Mouse (Mus musculus) spleen, postnatal 10 days (tissue): ENCODE results near the gene Syt16.

ENCODE experiments used
- DNase-seq, 2 experiments: peaks; one replicate each; pipeline ENCODE4 v3.0.0; 2021 to 2022; ENCODE audit warnings: low spot score in 2 of 2

Gene Syt16

DNA sequence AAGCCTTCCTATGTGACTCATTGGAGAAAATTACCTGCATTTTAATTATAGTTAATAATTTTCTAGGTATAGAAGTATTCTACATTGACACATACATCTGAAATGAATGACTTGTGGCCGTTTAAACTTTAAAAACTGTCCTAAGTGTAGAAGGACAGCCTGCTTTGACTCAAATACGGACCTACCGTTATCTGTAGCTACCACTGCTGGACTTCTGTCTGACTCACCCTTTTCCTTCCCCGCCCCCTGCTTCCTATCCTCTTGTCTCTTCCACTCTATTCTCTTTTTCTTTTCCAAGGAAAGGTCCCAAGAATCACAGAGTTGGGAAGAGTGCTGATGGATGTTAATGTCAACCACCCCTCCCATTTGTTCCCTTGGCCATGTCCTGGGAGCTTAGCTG lies 222.4 kb downstream of the Syt16 start:
- DNase-seq, result no peak

DNA sequence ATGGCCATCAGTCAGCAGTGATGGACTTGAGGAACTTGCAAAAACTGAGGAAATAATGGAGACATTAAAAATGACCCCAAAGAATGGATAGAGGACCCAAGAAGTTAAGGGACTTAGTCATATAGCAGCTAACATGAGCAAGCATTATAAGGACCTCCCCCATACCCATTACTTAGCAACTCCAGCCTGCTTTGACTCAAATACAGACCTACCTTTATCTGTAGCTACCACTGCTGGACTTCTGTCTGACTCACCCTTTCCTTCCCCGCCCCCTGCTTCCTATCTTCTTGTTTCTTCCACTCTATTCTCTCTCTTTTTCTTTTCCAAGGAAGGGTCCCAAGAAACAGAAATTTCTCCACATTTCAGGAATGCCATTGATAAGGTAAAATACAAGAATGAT lies 223.2 kb downstream of the Syt16 start:
- DNase-seq, result no peak

DNA sequence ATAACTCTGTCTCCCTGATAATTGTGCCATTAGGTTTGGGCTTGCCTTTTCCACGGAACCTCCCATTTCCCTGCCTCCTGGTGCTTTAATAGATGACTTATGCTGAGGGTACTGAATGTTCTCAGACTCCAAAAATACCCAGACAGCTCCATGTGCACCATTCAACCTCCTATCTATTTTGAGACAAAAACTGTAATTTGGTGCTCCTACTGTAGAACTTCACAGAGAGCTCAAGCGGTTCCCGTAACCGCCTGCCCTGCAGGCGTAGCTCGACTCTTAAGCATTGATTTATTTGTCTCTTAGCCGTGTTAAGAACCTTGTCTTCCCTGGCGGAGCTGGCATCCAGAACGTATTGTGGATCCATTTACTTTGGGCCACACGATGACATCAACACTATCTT lies 233.3 kb downstream of the Syt16 start:
- no peak for DNase-seq

DNA sequence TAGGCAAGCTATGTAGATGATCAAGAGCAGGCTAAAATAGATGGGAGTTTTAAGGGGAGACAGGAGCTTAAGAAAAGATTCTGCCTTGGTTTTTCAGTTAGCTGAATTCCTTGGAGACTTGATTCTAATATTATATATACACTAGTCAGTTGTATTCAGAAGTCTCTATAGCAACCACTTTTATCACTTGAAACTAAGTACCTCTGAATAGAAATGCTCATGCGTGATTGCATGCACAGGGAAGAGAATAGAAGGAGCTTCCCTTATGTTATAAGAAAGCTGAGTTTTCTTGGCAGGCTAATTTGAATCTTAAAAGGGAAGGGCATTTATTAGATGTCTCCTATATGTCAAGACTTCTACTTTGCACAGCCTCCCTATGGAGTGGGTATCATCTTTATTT lies 235.4 kb downstream of the Syt16 start:
- no peak for DNase-seq

DNA sequence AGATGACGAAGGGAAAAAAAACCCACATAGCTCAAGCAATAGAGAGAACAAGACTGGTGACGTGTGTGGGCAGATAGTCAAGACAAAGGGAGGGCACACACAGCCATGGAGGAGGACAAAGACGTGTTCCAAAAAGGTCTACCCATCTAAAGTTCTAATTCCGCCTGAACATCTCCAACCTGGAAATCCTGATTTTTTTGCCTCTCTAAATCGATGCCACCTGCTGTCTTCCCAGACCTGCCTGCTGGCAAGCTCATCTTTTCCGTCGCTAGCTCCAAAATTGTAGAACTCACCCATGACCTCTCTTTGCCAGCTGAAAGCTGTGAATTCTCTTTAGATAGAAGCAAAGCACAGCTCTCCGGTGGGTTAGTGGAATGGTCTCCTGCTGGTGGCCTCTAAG lies 238.7 kb downstream of the Syt16 start:
- no peak for DNase-seq

DNA sequence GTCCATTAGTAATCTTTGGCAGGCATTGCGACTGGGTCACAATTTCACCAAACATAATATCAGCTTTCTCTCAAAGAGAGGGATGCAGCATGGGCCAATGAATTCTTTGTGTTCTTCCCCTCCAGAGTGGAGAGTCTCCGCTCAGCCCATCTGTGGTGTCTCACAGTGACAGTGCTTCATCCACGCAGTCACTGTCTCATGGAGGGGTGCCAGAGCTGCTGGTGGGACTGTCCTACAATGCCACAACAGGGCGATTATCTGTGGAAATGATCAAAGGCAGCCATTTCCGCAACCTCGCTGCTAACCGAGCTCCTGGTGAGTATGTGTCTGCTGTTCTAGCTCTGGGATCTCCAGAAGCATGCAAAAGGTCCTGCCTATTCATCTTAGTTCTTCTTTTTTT lies 240.6 kb downstream of the Syt16 start:
- DNase-seq, result no peak

DNA sequence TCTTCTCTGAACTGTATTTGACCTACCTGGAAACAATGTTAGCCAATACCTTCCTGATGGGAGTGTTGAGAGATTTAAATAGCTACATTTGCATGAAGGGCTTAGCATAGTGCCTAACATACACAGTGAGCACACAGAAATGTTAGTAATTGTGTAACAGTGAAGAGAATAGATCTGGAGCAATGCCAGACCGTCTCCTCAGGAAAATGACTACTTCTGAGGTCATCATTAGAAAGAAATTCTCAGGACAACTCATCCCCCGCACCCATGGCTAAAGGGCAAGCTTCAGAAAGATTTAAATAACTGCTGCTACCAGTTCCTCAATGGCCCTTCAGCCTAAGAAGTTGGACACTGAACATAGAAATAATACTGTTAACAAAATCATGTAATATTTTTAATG lies 241.3 kb downstream of the Syt16 start:
- no peak for DNase-seq

DNA sequence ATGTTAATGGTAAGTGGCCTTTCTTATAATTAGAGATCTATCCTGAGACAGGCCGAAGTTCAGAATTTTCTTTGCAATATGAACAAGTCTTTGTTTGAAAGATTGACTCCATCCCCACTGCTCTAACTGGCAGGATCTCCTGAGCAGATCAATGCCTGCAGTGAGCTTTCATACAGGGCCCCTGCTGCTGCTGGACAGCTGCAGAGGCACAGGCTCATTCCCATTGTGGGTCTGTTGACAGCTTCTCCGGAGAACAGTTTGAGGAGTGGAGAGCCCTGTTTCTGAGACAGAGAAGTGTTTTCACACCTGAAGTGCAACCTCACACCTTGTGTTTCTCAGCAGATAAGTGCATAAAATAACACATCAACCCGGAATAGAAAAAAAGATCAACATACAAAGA lies 267.4 kb downstream of the Syt16 start:
- no peak for DNase-seq

DNA sequence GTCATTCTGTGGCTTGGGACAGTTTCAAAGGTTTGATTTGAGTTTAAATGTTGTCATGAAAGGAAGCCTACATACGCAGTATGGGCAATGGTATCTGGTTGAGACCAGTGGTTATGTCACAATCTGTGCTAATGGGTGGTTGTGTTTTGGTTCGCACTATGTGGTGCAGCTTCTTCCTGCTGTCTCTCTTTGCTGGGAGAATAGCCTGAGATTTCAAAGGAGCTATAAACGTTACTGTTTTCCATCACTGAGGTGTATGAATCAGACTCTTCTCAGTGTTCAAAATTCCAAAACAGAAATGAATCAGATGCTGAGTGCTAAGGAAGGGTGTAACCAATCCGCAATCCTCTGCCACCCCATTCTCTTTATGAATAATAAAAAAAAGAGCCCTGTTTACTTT lies 269.6 kb downstream of the Syt16 start:
- DNase-seq, result no peak

DNA sequence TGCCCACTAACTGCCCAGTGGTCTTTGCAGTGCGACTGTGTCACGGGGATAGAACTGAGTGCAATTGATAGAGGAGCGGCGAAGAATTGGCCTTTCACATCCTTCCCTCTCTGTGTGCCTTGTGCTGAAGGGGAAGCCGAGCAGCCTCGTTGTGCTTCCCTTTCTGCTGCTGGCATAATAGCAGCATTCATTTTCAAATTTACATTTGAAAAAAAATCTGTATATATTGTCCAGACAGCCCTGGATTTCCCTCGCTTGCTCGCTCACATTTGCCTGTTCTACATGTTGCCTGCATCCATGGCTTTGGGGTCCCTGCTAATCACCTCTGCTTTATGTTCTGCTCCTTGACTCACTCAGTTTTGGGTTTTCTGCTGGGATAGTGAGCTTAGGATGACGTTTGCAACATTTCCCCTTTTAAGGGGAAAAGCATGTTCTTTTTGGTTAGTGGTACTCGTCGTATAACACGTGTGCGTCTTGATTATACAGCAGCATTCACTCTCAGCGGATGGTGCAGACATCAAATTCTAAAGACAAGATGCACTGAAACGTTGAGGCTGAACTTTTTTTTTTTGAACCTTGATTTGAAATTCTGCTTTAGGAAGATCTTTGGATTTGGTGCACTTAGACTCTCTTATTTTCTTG lies 271.3 kb downstream of the Syt16 start:
- no peak for DNase-seq

DNA sequence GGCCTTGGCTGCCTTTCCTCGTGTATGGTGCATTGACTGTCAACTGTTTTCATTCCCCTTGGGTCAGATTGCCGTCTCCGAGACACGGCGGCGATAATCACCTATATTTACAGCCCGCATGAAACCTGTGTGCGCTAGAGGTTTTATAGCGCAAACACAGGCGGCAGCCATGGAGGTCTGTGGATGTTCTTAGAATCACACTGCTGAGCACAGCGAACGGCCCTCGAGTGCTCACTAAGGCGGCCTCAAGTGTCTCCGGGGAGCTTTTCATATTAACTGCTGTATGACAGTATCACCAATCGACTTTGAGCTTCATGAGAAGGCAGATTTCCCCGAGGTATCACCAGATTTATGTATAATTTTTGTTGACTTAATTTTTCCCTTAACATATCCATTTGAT lies 275.1 kb downstream of the Syt16 start:
- DNase-seq, result no peak

DNA sequence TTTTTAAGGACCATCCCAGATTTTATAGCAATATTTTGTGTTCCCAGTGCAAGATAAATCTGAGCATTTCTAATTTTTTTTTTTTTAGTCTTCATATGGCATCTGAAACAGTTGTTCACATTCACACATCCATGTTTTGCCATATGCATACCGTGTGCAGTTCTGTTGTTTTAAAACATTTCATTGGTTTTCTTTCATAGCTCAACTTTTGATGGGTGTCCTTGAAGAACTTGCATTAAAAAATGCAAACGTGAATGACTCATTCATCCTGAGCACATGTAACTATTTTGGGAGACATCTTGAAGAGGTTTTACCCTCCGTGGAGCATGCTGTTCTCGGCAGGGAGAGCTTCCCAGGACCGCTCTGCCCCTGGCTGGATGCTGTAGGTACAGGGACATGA lies 279.8 kb downstream of the Syt16 start:
- DNase-seq, result no peak

DNA sequence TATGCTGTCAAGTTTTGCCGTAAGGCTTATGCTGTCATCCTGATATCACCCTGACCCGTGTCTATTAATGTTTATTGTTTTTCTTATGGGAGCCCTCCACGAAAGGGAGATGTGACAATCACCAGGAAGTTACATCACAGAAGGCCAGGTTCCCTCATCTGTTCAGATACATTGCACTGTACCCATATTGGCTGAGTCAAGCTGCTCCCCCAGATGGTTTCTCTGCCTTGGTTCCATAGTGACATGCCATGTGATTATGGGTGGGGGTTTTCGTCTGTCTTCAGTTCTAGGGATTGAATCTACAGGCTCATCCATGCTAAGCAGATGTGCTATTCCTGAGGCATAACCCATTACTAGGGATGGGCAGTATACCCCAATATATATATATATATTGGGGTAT lies 283.9 kb downstream of the Syt16 start:
- DNase-seq, result no peak

DNA sequence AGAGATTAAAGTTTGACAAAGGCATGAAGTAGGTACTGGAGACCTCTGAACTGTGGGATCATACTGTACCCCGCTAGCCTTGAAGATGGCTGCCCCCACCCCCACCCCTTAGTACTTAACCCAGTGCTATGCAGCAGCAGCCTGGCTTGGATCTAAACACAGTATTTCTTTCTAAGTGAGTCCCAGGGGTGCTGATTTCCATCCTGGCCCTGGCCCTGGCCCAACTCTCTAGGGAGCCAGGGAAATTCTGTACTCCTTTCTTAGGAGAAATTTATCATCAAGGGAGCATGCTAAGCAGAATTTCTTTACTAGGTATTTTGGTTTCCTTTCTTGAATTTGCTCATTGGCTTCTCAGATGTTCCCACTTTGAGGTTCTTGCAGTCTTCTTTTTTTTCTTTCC lies 285.4 kb downstream of the Syt16 start:
- DNase-seq, result no peak

DNA sequence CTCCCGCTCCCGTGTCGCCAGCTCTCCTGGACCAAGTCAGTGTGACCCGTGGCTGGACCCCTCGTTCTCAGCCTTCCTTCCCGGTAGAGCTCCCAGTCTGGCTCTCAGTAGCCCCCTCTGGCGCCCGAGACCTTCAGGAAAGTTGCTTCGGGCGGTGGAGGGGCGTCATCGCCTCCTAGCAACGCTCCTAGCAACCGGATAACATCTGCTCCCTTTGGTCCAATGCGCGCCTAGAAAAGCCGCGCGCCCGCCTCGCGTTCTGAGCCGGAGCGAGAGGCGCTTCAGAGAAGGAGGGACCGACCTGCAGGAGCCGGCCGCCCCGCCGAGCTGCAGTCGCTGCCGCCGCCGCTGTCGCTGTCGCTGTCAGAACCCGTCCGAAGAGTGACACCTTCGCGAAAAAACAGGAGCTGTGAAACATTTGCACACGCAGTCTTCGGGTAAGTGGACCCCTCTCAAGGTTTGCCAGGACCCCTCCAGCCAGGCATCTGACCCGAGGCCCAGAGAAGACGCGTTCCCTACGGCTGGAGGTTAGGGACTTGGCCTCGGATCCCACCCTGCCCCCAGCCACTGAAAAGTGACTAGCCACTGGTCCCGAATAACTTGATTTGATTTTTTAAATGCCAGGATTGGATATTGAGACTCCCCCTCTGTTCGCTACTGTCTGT lies 286.7 kb downstream of the Syt16 start:
- peak in 1 of 2 experiments; percentile 13 for DNase-seq

DNA sequence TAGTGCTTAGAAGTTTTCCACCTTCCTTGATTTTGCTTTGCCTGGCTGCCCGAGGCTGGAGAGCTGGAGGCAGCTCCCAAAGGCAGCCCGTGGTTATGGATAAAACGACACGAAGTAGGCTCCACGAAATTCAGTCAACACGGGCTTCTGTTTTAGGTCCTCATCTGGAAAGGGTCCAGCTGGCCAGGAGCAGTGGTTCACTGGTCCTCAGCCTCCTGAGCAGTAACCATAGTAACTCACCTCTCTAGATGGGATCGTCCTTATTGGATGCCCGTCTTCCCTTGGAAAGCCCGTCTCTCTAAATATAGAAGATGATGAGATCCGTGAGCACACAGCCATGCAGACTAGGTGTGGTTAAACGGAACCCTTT lies 287.2 kb downstream of the Syt16 start:
- no peak for DNase-seq

DNA sequence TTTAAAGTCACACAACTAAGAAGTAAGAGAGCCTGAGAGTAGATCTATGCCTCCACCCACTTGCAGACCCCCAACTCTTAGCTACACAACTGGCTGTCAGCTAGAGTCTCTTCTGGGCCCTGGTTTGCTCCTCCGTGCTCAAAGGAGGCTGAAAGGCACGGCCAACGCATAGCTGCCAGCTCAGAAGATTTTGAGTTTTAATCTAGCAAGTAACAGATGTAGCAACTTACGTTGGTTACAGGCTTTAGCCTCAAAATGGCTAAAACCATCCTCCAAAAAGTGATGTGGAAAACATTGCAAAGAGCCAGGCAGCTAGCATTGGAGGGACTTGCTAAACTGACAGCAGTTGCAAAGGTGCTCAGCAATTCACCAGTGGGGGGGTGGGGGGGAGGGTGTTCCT lies 293.5 kb downstream of the Syt16 start:
- DNase-seq, result no peak

DNA sequence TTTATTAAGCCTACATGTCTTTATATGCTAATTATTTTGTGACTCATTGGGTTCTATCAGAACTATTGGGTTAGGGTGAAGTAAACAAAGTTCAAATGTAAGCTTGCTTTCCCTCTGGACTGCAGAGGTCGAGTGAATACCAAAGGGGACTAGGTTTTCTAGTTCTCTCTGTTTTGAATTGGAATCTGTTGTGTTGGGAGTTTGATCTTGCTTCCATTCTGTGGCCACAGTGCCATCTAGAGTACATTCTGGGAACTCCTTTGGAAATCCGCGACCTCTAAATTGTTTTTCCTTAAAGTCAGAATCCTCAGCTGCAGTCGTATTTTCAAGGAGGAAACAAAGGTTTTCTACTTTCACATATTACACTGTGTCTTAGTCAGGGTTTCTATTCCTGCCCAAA lies 296.2 kb downstream of the Syt16 start:
- DNase-seq, result no peak

DNA sequence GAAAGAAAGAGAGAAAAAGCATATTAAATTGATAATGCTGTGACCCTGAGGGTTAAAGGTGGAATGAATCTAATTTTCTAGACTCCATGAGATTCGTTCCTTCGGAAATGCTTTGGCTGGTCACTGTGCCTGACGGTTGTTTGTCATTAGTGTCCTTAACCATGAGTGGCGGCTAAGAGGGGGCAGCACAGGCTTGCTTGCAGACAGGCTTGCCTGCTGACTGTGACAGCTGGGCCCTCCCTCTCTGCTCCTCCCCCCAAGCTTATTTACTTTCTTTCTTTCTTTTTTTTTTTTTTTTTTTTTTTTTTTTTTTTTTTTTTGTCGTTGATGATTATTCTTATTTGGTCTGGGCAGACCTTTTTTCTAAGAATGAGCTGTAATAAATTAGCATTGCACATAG lies 298.9 kb downstream of the Syt16 start:
- no peak for DNase-seq

DNA sequence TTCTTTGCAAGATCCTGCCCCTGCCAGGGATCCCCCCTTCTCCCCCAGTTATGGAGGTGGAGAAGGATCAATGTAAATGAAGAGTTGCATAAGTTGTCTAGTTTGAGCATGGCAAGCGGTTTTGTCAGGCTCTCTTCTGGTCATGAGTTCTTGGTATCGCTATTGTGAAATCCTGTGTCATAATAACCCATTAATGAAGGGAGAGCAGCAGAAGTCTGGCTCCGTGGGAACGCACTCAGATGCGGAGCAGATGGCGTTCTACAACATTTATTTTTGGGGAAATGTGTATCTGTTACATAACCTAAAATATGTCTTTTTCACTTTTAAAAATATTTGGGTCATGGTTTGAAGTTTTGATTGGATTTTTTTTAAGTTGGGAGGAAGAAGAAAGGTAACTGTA lies 304.1 kb downstream of the Syt16 start:
- DNase-seq, result no peak

DNA sequence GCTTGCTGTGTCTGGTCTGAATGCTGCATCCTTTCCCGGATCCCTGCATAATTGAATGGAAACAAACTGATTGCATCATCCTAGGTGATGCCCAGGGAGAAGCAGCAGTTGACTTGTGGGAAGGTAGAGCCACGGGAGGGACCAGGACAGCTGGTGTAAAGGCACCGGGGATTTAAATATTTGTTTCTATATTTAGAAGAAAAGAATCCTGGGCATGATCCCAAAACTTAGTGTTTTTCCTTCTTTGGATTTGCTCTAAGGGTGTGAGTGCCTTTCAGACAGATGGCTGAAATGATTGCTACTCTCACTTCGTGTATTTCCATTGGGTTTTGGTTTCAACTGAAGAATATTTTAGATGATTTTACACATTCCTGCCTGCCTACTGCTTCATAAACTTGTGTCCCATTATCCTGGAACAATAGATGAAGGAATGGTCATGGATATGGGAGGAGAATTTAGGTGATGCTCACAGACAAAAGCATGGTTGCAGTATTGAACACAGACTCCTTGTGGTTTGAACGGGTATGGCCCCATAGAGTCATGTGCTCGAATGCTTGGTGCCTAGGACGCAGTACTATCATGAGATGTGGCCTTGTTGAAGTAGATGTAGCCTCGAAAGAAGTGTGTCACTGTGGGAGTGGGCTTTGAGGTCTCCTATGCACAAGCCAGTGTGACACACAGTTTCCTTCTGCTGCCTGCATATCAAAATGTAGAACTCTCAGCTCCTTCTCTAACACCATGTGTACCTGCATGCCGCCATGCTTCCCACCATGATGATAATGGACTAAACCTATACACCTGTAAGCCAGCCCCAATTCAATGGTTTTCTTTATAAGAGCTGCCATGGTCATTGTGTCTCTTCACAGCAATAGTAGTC lies 306.2 kb downstream of the Syt16 start:
- no peak for DNase-seq

DNA sequence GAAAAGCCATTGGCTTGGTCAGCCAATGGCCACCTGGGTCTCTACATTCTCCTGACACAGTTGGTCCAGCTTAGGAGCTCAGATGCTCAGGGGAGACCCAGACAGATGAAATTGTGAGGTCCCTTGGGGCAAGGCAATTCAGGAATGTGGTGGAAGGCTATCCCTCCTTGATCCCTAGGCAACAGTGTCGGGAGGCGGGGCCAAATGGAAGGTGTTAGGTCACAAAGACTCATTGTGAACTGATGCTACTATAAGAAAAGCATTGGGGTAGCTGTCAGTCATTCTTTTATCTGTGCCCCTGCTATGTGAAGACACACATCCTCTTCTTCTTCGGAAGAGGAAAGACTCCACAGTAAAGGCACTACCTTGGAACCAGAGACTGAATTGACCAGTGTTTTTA lies 315.1 kb downstream of the Syt16 start:
- DNase-seq, result no peak

DNA sequence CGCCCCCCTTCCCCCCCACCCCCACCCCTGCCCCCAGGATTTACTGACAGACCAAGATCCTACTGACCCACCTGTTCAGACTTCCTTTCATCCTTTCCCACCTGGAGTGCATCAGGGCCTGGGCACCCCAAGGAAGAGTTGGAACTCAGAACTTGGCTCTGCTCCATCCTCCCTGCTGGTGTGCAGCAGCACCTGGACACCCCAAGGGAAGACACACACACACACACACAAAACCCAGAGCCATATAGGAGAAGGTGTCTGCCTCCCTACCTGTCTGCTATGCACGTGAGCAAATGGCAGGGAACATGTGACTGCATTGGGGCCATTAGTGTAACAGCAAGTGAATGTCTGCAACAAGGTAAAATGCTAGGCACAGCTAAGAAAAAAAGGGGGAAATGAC lies 317.8 kb downstream of the Syt16 start:
- DNase-seq, result no peak
